Mouse (Mus musculus): Measurements from ENCODE around the gene Abhd2. TPM values are rescaled to one million over a fixed set of nuclear protein-coding genes. Genes with fewer than 3 reads are reported as not detected.

The Abhd2 gene
- polyA plus RNA-seq, 1 experiment from 2014 or later, result 20.3 TPM

GRCm38 (mm10) chr7:79394666-79395065, 121.7 kb downstream of the Abhd2 start:
- Histone ChIP-seq H3K27ac (ENCODE audit: low read depth, low read length) (no peak overlapping the region), H3K4me1 (ENCODE audit: control insufficient read depth, insufficient read depth, low read length) (peaks cover 4% of the 10 kb centered on the region; the same call in 1 of the 2 replicates), H3K27me3 (ENCODE audit: control insufficient read depth, insufficient read depth, low read length) (no peaks in the 10 kb centered on the region), H3K4me3 (ENCODE audit: low read depth, low read length) (no peak overlapping the region), H3K9ac (replicated peaks; ENCODE audit: low read depth, low read length) (no peak overlapping the region), H3K36me3 (ENCODE audit: control insufficient read depth, insufficient read depth, low read length) (no peaks in the 10 kb centered on the region), H3K9me3 (ENCODE audit: control insufficient read depth, low read length) (no peaks in the 10 kb centered on the region), H3K4me2 (ENCODE audit: low read depth, low read length) (no peak overlapping the region)
- ATAC-seq (ENCODE audit: low read depth), result no peak
- WGBS, result 66% methylated on average over 7 of the region's 7 CpGs

- Histone ChIP-seq H3K4me3 (ENCODE audit: low read depth, low read length) (no peak overlapping the region), H3K4me1 (ENCODE audit: control insufficient read depth, insufficient read depth, low read length) (peaks cover 4% of the 10 kb centered on the region; the same call in 1 of the 2 replicates), H3K36me3 (ENCODE audit: control insufficient read depth, insufficient read depth, low read length) (no peaks in the 10 kb centered on the region), H3K27me3 (ENCODE audit: control insufficient read depth, insufficient read depth, low read length) (no peaks in the 10 kb centered on the region), H3K9me3 (ENCODE audit: control insufficient read depth, low read length) (no peaks in the 10 kb centered on the region), H3K27ac (ENCODE audit: low read depth, low read length) (no peak overlapping the region), H3K4me2 (ENCODE audit: low read depth, low read length) (no peak overlapping the region), H3K9ac (replicated peaks; ENCODE audit: low read depth, low read length) (no peak overlapping the region)
- WGBS, result 93% methylated on average over 7 of the region's 7 CpGs
- ATAC-seq (ENCODE audit: low read depth), result no peak
These were observed 122.2 kb downstream of the Abhd2 start for GRCm38 (mm10) chr7:79395186-79395585.

- H3K9me3 ChIP-seq (ENCODE audit: control insufficient read depth, low read length), result no peaks in the 10 kb centered on the region
- no peak overlapping the region for H3K9ac ChIP-seq (replicated peaks; ENCODE audit: low read depth, low read length)
- H3K4me3 ChIP-seq (ENCODE audit: low read depth, low read length), result no peak overlapping the region
- WGBS, result 40% methylated on average over 10 of the region's 10 CpGs
- H3K36me3 ChIP-seq (ENCODE audit: control insufficient read depth, insufficient read depth, low read length), result no peaks in the 10 kb centered on the region
- no peak overlapping the region for H3K4me2 ChIP-seq (ENCODE audit: low read depth, low read length)
- H3K4me1 ChIP-seq (ENCODE audit: control insufficient read depth, insufficient read depth, low read length), result peaks cover 1% of the 10 kb centered on the region; the same call in 1 of the 2 replicates
- peak; percentile 14; the same call in 1 of the 2 replicates for ATAC-seq (ENCODE audit: low read depth)
- no peaks in the 10 kb centered on the region for H3K27me3 ChIP-seq (ENCODE audit: control insufficient read depth, insufficient read depth, low read length)
- no peak overlapping the region for H3K27ac ChIP-seq (ENCODE audit: low read depth, low read length)
These were observed 124.5 kb downstream of the Abhd2 start for GRCm38 (mm10) chr7:79397446-79397963.

GRCm38 (mm10) chr7:79398426-79398825, 125.4 kb downstream of the Abhd2 start:
- Histone ChIP-seq H3K4me3 (ENCODE audit: low read depth, low read length) (no peak overlapping the region), H3K4me1 (ENCODE audit: control insufficient read depth, insufficient read depth, low read length) (no peaks in the 10 kb centered on the region), H3K36me3 (ENCODE audit: control insufficient read depth, insufficient read depth, low read length) (no peaks in the 10 kb centered on the region), H3K4me2 (ENCODE audit: low read depth, low read length) (no peak overlapping the region), H3K27me3 (ENCODE audit: control insufficient read depth, insufficient read depth, low read length) (no peaks in the 10 kb centered on the region), H3K9ac (replicated peaks; ENCODE audit: low read depth, low read length) (no peak overlapping the region), H3K27ac (ENCODE audit: low read depth, low read length) (no peak overlapping the region), H3K9me3 (ENCODE audit: control insufficient read depth, low read length) (no peaks in the 10 kb centered on the region)
- 82% methylated on average over 8 of the region's 8 CpGs for WGBS
- no peak for ATAC-seq (ENCODE audit: low read depth)

- H3K4me2 ChIP-seq (ENCODE audit: low read depth, low read length), result no peak overlapping the region
- ATAC-seq (ENCODE audit: low read depth), result no peak
- no peak overlapping the region for H3K27ac ChIP-seq (ENCODE audit: low read depth, low read length)
- no peaks in the 10 kb centered on the region for H3K36me3 ChIP-seq (ENCODE audit: control insufficient read depth, insufficient read depth, low read length)
- H3K9ac ChIP-seq (replicated peaks; ENCODE audit: low read depth, low read length), result no peak overlapping the region
- WGBS, result 81% methylated on average over 12 of the region's 12 CpGs
- H3K4me1 ChIP-seq (ENCODE audit: control insufficient read depth, insufficient read depth, low read length), result no peaks in the 10 kb centered on the region
- no peaks in the 10 kb centered on the region for H3K9me3 ChIP-seq (ENCODE audit: control insufficient read depth, low read length)
- no peak overlapping the region for H3K4me3 ChIP-seq (ENCODE audit: low read depth, low read length)
- H3K27me3 ChIP-seq (ENCODE audit: control insufficient read depth, insufficient read depth, low read length), result no peaks in the 10 kb centered on the region
These were observed 126.0 kb downstream of the Abhd2 start for GRCm38 (mm10) chr7:79398971-79399370.

- H3K9me3 ChIP-seq (ENCODE audit: control insufficient read depth, low read length), result no peaks in the 10 kb centered on the region
- no peak overlapping the region for H3K4me2 ChIP-seq (ENCODE audit: low read depth, low read length)
- H3K36me3 ChIP-seq (ENCODE audit: control insufficient read depth, insufficient read depth, low read length), result no peaks in the 10 kb centered on the region
- no peak overlapping the region for H3K4me3 ChIP-seq (ENCODE audit: low read depth, low read length)
- no peak for ATAC-seq (ENCODE audit: low read depth)
- no peaks in the 10 kb centered on the region for H3K4me1 ChIP-seq (ENCODE audit: control insufficient read depth, insufficient read depth, low read length)
- H3K27ac ChIP-seq (ENCODE audit: low read depth, low read length), result no peak overlapping the region
- H3K9ac ChIP-seq (replicated peaks; ENCODE audit: low read depth, low read length), result no peak overlapping the region
- 91% methylated on average over 3 of the region's 3 CpGs for WGBS
- no peaks in the 10 kb centered on the region for H3K27me3 ChIP-seq (ENCODE audit: control insufficient read depth, insufficient read depth, low read length)
These were observed 127.3 kb downstream of the Abhd2 start for GRCm38 (mm10) chr7:79400296-79400695.

GRCm38 (mm10) chr7:79414449-79415375, 141.7 kb downstream of the Abhd2 start:
- no peak overlapping the region for H3K4me3 ChIP-seq (ENCODE audit: low read depth, low read length)
- peaks cover 2% of the 10 kb centered on the region; the same call in 1 of the 2 replicates for H3K4me1 ChIP-seq (ENCODE audit: control insufficient read depth, insufficient read depth, low read length)
- no peaks in the 10 kb centered on the region for H3K36me3 ChIP-seq (ENCODE audit: control insufficient read depth, insufficient read depth, low read length)
- H3K9ac ChIP-seq (replicated peaks; ENCODE audit: low read depth, low read length), result no peak overlapping the region
- H3K27ac ChIP-seq (ENCODE audit: low read depth, low read length), result peak overlapping the region; percentile 10
- WGBS, result 50% methylated on average over 18 of the region's 18 CpGs
- peak overlapping the region; percentile 15; the same call in 1 of the 2 replicates for H3K4me2 ChIP-seq (ENCODE audit: low read depth, low read length)
- ATAC-seq (ENCODE audit: low read depth), result peak; percentile 78
- H3K27me3 ChIP-seq (ENCODE audit: control insufficient read depth, insufficient read depth, low read length), result no peaks in the 10 kb centered on the region
- H3K9me3 ChIP-seq (ENCODE audit: control insufficient read depth, low read length), result no peaks in the 10 kb centered on the region
